Mouse (Mus musculus): ENCODE results near the gene Fcho1. TPM values are rescaled to one million over a fixed set of nuclear protein-coding genes. Genes with fewer than 3 reads are reported as not detected.
"Not testable (repeated sequence)": the region's sequence is repeated elsewhere in the genome, so short reads cannot be mapped to it uniquely, and the experiment has no call there.

Fcho1 gene
- 23.0 and 25.0 TPM in 2 replicates for polyA plus RNA-seq (2015; fragmentation: Nextera tagmentation; extraction: Ambion mirVana)

DNA sequence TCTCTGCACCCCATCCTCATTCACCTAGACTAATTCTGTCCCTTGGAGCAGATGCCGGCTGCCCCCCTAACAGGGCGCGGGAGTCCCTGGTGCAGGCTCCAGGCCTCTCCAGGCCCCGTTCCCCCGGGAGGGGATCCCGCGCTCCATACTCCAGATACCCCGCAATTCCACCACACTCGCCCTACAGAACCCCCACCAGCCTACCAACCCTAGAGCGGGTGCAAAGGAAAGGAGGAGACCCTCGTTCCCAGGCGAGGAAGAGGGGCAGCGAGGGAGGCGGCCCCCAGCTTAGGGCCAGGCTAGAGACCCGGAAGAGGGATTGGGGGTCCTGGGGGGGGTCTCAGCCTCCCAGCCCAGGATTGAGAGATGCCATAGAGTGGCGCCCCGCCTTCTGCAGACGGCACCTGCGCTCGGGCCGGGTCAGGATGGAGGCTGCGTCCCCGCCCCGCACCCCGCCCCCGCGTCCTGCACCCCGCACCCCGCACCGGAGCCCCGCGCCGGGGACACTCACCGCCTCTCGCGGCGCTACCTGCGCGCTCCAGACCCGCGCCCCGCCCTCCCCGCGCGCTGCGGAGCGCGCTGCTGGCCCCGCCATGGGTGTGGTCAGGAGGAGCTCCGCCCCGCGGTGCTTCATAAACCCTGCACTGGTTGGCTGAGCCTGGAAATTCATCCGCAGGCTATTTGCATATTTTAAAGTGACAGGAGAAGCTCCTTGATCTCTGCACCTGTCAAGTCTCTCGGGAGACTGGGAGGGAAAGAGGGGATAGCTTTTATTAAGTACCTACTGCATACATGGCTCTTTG, at the start of gene Fcho1:
Fcho1 (minus strand) TSS at position 595 of the 803 bp plus-strand sequence.
- Histone ChIP-seq H3K36me3 (replicated peaks) (no peaks in the 10 kb centered on the region; the same call in 1 of the 2 replicates), H3K4me1 (replicated peaks) (peaks cover 64% of the 10 kb centered on the region), H3K9me3 (replicated peaks) (no peaks in the 10 kb centered on the region), H3K27ac (replicated peaks) (peak within 1 kb of the TSS; percentile 77; the same call in 1 of the 2 replicates), H3K4me3 (replicated peaks) (peak within 1 kb of the TSS; percentile 72), H3K27me3 (peaks cover 24% of the 10 kb centered on the region), H3K9ac (peak within 1 kb of the TSS; percentile 78), H3K4me2 (peak within 1 kb of the TSS; percentile 97)
- ATAC-seq (ENCODE audit: insufficient read depth): peak; percentile 83
- WGBS (ENCODE audit: insufficient replicate concordance): under 1% methylated on average over 50 of the region's 54 CpGs

DNA sequence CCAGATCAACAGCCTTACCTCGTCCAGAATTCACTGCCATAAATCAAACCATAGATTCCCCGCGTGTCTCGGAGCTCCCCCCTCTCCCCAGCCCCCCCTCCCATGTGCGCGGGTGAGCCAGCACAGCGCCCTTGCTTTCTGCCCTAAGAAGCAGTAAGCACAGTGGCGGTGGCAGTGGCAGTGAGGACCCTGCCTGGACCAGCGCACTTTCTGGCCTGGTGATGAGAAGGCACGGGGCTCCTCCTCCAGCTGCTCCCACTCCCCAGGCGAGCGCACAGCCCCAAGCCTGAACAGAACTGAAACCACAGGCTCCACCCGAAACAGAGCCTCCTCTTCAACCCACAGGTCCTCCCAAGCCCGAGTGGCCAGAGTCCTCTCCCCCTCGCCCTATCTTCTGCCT, 45.8 kb upstream of the Fcho1 start:
- no peaks in the 10 kb centered on the region for H3K36me3 ChIP-seq (replicated peaks)
- no peak overlapping the region for H3K4me2 ChIP-seq
- no peaks in the 10 kb centered on the region for H3K4me1 ChIP-seq (replicated peaks)
- H3K27me3 ChIP-seq: no peaks in the 10 kb centered on the region
- WGBS (ENCODE audit: insufficient replicate concordance): 79% methylated on average over 15 of the region's 15 CpGs
- no peak overlapping the region for H3K9ac ChIP-seq
- no peak for ATAC-seq (ENCODE audit: insufficient read depth)
- H3K27ac ChIP-seq (replicated peaks): no peak overlapping the region
- no peak overlapping the region for H3K4me3 ChIP-seq (replicated peaks)
- peaks cover 2% of the 10 kb centered on the region; the same call in 1 of the 2 replicates for H3K9me3 ChIP-seq (replicated peaks)

DNA sequence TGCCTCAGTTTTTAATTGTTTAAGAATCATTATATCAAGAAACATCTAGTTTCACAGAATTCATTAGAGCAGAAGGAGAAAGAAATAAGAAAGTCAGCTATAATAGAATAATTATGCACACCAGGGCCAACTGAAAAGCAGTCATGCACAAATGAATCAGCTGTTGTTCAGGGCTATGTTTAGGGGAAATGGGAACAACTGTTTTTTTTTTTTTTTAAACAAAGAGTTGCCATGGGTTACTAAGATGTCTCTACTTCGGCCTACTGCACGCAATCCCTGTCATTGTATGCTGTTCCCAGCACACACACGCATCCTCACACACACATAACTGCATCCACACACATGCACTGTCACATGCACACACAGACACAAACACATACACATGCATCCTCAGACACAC, 33.3 kb upstream of the Fcho1 start:
- Histone ChIP-seq H3K9me3 (replicated peaks) (no peaks in the 10 kb centered on the region), H3K4me1 (replicated peaks) (no peaks in the 10 kb centered on the region), H3K4me2 (no peak overlapping the region), H3K9ac (no peak overlapping the region), H3K27me3 (no peaks in the 10 kb centered on the region), H3K4me3 (replicated peaks) (no peak overlapping the region), H3K36me3 (replicated peaks) (no peaks in the 10 kb centered on the region), H3K27ac (replicated peaks) (no peak overlapping the region)
- no peak for ATAC-seq (ENCODE audit: insufficient read depth)
- 70% methylated on average over 3 of the region's 3 CpGs for WGBS (ENCODE audit: insufficient replicate concordance)

DNA sequence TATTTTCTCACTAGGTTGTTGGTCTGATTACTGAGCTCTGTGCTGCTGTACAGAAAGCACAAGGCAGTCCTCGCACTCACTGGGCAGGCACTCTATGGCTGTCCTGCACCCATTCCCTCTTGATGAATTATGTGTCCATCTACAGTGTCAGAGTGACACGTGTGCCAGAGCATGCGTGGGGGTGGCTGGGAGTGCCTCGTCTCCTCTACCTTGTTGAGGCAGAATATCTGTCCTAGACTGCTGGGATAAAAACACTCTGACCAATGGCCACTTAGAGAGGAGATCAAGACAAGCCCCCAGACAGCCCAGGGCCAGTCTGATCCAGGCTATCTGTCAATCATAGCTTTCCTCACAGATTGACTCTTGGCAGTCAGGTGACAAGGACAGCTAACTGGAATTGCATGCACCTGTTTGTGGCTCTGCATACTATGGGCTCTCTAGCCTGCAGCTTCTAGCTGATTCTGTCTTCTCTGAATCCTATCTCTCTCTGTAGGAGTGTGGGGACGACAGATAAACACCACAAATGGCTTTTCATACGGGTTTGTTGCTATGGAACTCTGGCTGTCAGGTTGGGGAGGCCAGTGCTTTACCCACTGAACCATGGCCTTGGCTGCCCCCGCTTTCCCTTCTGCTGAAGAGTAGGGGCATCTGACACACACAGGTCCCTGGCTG, 27.5 kb upstream of the Fcho1 start:
- H3K4me3 ChIP-seq (replicated peaks); H3K36me3 ChIP-seq (replicated peaks); H3K9ac ChIP-seq; H3K27ac ChIP-seq (replicated peaks); H3K4me2 ChIP-seq; H3K4me1 ChIP-seq (replicated peaks); ATAC-seq (ENCODE audit: insufficient read depth); H3K27me3 ChIP-seq; H3K9me3 ChIP-seq (replicated peaks): not testable (repeated sequence)
- WGBS (ENCODE audit: insufficient replicate concordance): 51% methylated on average over 7 of the region's 7 CpGs

DNA sequence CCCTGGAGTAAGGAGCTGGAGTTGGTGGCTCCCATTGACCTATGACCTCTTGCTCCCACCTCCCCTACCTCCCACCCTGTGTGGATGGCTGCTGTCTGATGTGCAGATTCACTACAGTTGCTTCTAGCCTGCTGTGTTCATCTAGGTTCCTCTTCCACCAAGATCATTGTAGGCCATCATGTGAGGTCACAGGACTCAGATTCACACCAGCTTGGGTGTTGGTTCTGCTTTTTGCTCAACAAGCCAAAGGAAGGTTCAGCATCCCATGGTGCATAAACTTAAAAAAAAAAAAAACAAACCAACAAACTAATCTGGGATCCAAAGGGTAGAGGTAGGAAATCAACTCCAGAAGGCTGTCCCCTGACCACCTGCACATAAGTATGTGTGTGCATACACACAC, 26.7 kb upstream of the Fcho1 start:
- not testable (repeated sequence) for H3K9ac ChIP-seq; H3K4me2 ChIP-seq; H3K4me1 ChIP-seq (replicated peaks); H3K4me3 ChIP-seq (replicated peaks); H3K9me3 ChIP-seq (replicated peaks); ATAC-seq (ENCODE audit: insufficient read depth); H3K36me3 ChIP-seq (replicated peaks); H3K27ac ChIP-seq (replicated peaks); H3K27me3 ChIP-seq

DNA sequence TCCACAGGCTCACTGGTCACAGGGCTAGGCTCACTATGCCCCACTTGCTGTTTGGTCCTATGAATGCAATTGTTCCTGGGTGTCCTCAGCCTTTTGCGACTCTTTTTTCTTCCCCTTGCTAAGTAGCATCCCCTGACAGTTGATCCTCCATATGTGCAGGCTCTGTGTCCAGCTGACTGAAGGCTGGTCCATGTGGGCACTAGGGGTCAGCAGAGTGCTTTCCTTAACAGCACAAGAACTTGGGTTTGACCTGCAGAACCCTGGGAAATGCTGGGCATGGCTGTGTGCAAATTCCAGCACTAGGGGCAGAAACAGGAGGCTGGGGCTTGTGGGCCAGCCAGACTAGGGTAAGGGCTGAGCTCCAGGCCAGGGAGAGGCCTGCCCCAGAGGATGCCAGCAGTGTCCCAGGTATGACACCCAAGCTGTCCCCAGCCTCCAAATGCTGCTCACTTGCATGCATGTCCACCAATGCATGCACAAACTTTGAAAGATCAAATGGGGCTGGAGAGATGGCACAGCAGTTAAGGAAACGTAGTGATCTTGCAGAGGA, 25.9 kb upstream of the Fcho1 start:
- WGBS (ENCODE audit: insufficient replicate concordance): 35% methylated on average over 2 of the region's 2 CpGs
- not testable (repeated sequence) for H3K27ac ChIP-seq (replicated peaks); H3K4me2 ChIP-seq; H3K4me1 ChIP-seq (replicated peaks); ATAC-seq (ENCODE audit: insufficient read depth); H3K4me3 ChIP-seq (replicated peaks); H3K27me3 ChIP-seq; H3K9ac ChIP-seq; H3K9me3 ChIP-seq (replicated peaks); H3K36me3 ChIP-seq (replicated peaks)

DNA sequence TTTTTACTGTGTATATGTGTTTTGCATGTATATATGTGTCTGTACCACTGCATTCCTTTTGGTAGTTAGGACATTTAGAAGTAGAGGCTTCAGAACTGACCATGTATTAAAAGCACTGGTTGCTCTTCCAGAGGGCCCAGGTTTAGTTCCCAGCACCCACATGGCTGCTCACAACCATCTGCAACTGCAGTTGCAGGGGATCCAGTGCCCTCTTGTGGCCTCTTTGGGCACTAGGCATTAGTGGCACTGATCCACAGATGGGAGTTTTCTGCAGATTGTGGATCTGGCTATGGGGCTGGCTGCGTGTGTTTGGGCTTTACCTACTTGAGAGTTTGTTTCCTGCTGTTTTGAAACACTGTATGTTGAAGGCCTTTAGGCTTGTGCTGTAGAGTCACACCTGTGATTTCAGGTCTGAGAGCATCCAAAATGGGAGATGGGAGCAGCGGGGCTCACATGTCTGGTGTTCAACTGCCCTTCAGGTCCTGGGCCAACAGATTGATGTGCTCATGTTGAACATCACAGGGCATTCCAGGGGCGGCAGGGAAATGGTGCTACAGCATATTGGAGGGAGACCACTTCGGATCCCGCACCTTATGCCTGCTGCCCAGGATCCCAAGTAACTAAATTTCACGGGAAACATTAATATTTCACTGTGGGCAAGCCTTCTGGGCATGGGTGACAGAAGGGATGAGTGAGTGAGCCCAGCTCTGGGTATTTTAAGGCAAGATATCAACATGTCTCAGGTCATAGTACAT, 24.0 kb upstream of the Fcho1 start:
- not testable (repeated sequence) for H3K4me2 ChIP-seq; H3K27ac ChIP-seq (replicated peaks); H3K9me3 ChIP-seq (replicated peaks); H3K36me3 ChIP-seq (replicated peaks); H3K4me1 ChIP-seq (replicated peaks); H3K4me3 ChIP-seq (replicated peaks); H3K27me3 ChIP-seq; H3K9ac ChIP-seq; ATAC-seq (ENCODE audit: insufficient read depth)
- WGBS (ENCODE audit: insufficient replicate concordance): 56% methylated on average over 6 of the region's 6 CpGs

DNA sequence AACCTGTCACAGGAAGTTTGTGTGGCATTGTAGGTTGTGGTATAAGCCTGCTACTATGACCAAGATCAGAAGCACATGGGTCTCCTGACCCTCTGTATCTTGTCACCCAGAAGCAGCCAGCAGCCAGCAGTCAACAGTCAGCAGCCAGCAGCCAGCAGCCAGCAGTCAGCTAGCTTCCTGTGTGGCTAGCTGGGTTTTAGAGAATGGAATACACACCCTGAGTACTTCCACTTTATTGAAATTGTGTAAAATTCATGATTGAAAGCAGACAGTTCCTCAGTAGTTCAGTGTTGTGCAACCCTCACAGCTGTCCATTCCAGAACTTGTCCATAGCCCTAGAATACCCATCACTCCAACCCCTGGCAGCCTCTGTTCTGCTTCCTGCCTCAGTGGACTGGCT, 21.6 kb upstream of the Fcho1 start:
- not testable (repeated sequence) for H3K4me3 ChIP-seq (replicated peaks); H3K27ac ChIP-seq (replicated peaks); H3K27me3 ChIP-seq; H3K4me2 ChIP-seq; ATAC-seq (ENCODE audit: insufficient read depth); H3K4me1 ChIP-seq (replicated peaks); H3K9ac ChIP-seq; H3K36me3 ChIP-seq (replicated peaks); H3K9me3 ChIP-seq (replicated peaks)

DNA sequence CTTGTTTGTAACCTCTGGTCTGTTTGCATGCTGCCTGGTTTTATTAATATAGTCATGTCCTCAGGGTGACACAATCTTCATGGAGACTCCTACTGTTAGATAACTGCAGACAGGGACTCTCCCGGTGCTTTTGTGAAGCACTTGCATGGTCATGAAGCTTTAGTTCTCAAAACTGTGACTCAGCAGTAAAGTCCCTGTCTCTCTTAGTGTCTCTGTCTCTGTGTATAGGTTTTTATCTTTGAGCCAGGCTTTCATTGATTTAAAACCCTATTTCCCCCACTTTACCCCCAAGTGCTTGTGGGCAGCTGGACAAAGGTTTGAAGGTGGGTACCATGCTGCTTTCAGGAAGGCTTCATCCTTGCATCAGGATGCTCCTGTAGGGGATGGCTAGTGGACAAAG, 19.8 kb upstream of the Fcho1 start:
- 21% methylated on average over 1 of the region's 1 CpGs for WGBS (ENCODE audit: insufficient replicate concordance)
- peaks cover 5% of the 10 kb centered on the region; the same call in 1 of the 2 replicates for H3K27me3 ChIP-seq
- H3K36me3 ChIP-seq (replicated peaks): no peaks in the 10 kb centered on the region
- no peak overlapping the region for H3K27ac ChIP-seq (replicated peaks)
- H3K4me2 ChIP-seq: no peak overlapping the region
- no peak overlapping the region for H3K4me3 ChIP-seq (replicated peaks)
- H3K9me3 ChIP-seq (replicated peaks): no peaks in the 10 kb centered on the region
- no peak overlapping the region for H3K9ac ChIP-seq
- no peak for ATAC-seq (ENCODE audit: insufficient read depth)
- peaks cover 8% of the 10 kb centered on the region; the same call in 1 of the 2 replicates for H3K4me1 ChIP-seq (replicated peaks)

DNA sequence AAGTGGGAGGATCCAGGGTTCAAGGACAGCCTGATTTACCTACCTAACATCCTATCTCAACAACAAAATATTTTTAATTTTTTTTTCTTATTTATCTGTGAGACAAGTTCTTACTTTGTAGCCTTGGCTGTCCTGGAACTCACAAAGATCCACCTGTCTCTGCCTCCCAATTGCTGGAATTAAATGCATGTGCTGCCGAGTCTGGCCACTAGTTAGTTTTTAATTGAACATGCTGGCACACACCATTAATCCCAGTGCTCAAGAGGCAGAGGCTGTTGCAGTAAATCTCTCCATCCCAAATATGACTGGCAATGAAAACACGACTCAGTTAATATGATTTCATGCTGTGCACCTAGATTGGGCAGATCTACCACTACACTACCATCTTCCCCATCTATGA, 17.3 kb upstream of the Fcho1 start:
- H3K4me1 ChIP-seq (replicated peaks): peaks cover 8% of the 10 kb centered on the region; the same call in 1 of the 2 replicates
- ATAC-seq (ENCODE audit: insufficient read depth): no peak
- H3K9me3 ChIP-seq (replicated peaks): no peaks in the 10 kb centered on the region
- H3K36me3 ChIP-seq (replicated peaks): no peaks in the 10 kb centered on the region
- no peak overlapping the region for H3K27ac ChIP-seq (replicated peaks)
- H3K4me2 ChIP-seq: no peak overlapping the region
- WGBS (ENCODE audit: insufficient replicate concordance): 44% methylated on average over 2 of the region's 2 CpGs
- H3K4me3 ChIP-seq (replicated peaks): no peak overlapping the region
- H3K27me3 ChIP-seq: peaks cover 5% of the 10 kb centered on the region; the same call in 1 of the 2 replicates
- no peak overlapping the region for H3K9ac ChIP-seq

DNA sequence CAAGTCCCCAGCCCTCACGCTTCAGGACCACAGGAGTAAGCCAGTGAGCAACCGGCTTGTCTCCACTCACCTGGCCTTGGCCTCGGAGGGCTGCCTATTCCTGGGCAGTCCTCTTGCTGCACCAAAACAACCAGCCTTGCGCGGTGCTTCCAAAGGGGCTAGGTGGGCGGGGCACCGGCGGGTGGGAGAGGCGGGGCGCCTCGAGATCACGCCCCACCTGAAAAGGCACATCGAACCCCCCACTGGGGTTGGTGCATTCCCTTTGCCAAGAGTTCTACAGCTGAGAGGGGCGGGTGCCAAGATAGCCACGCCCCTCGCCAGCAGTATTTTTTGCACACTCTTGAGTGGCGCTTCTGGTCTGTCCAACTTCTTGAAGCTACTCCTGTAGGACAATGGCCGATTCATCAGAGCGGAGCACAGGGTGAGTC, 16.2 kb upstream of the Fcho1 start:
- H3K27me3 ChIP-seq: peaks cover 5% of the 10 kb centered on the region; the same call in 1 of the 2 replicates
- H3K27ac ChIP-seq (replicated peaks): no peak overlapping the region
- no peaks in the 10 kb centered on the region for H3K36me3 ChIP-seq (replicated peaks)
- peak overlapping the region; percentile 40 for H3K4me2 ChIP-seq
- no peaks in the 10 kb centered on the region for H3K9me3 ChIP-seq (replicated peaks)
- H3K4me3 ChIP-seq (replicated peaks): no peak overlapping the region
- peaks cover 8% of the 10 kb centered on the region; the same call in 1 of the 2 replicates for H3K4me1 ChIP-seq (replicated peaks)
- H3K9ac ChIP-seq: no peak overlapping the region
- 7% methylated on average over 19 of the region's 19 CpGs for WGBS (ENCODE audit: insufficient replicate concordance)
- no peak for ATAC-seq (ENCODE audit: insufficient read depth)
